Mouse (Mus musculus) midbrain, embryonic 11.5 days (tissue): ENCODE data around the gene Cckbr. TPM values are rescaled to one million over a fixed set of nuclear protein-coding genes. Genes with fewer than 3 reads are reported as not detected.

ENCODE experiments used
- ATAC-seq: fragments of 200-750 bp; cut with Nextera tagmentation; 2 replicates; pipeline ENCODE4 v1.8.0; 2017; ENCODE audit warnings: moderate TSS enrichment, moderate library complexity; ENCODE audit not compliant: low FRiP score
- DNase-seq: peaks from one replicate; pipeline ENCODE4 v3.0.0; 2015; ENCODE audit warnings: low spot score; ENCODE audit errors: missing footprints
- H3K27ac ChIP-seq: fragments of 300-500 bp; sonication (generic); 2 replicates; pipeline ENCODE4 v1.5.1; 2014; ENCODE audit warnings: low read depth, low read length
- H3K27me3 ChIP-seq: fragments of 300-500 bp; sonication (generic); 2 replicates; pipeline ENCODE4 v1.6.1; 2014; ENCODE audit warnings: mild to moderate bottlenecking, low read length, moderate library complexity, mixed read lengths; ENCODE audit not compliant: control insufficient read depth, insufficient read depth
- H3K36me3 ChIP-seq: fragments of 300-500 bp; sonication (generic); 2 replicates; pipeline ENCODE4 v1.6.1; 2014; ENCODE audit warnings: mild to moderate bottlenecking, low read length, moderate library complexity, mixed read lengths; ENCODE audit not compliant: control insufficient read depth, insufficient read depth
- H3K4me1 ChIP-seq: fragments of 300-500 bp; sonication (generic); 2 replicates; pipeline ENCODE4 v1.6.1; 2014; ENCODE audit warnings: low read length; ENCODE audit not compliant: control insufficient read depth, insufficient read depth
- H3K4me2 ChIP-seq: fragments of 300-500 bp; sonication (generic); 2 replicates; pipeline ENCODE4 v1.6.1; 2014; ENCODE audit warnings: mild to moderate bottlenecking, moderate library complexity
- H3K4me3 ChIP-seq: fragments of 300-500 bp; sonication (generic); 2 replicates; pipeline ENCODE4 v1.5.1; 2014; ENCODE audit warnings: low read depth, low read length
- H3K9ac ChIP-seq: fragments of 300-500 bp; sonication (generic); 2 replicates; pipeline ENCODE4 v1.6.1; 2014; ENCODE audit warnings: low read length
- H3K9me3 ChIP-seq: fragments of 300-500 bp; sonication (generic); 2 replicates; pipeline ENCODE4 v1.6.1; 2016; ENCODE audit warnings: low read length; ENCODE audit not compliant: control insufficient read depth
- WGBS: fragments of 180-500 bp; shearing (Covaris S2); extraction: QIAGEN DNeasy Blood & Tissue Kit; methylation state at CpG from one replicate; pipeline ENCODE4 v1.1.7; 2014; 5-methylcytosine and 5-hydroxymethylcytosine counted together
- polyA plus RNA-seq: library from polyadenylated mRNA; unstranded; fragments of >200 nt; fragmentation: Nextera tagmentation; extraction: Ambion mirVana; gene quantifications from 2 replicates; pipeline ENCODE4 v1.2.1, GENCODE M21; 2014

Gene Cckbr
- polyA plus RNA-seq, 1 experiment from 2014 or later: 0.14 TPM

- Histone ChIP-seq H3K4me1 (peaks cover 9% of the 10 kb centered on the region), H3K9ac (no peak overlapping the region), H3K9me3 (no peaks in the 10 kb centered on the region), H3K4me2 (no peak overlapping the region), H3K4me3 (no peak overlapping the region), H3K27ac (no peak overlapping the region), H3K27me3 (peaks cover 11% of the 10 kb centered on the region; the same call in 1 of the 2 replicates), H3K36me3 (no peaks in the 10 kb centered on the region)
- ATAC-seq: no peak
- DNase-seq: peak; percentile 70
- 64% methylated on average over 5 of the region's 5 CpGs for WGBS
Observed at GRCm38 (mm10) chr7:105480081-105480480, 54.5 kb downstream of the Cckbr start.

GRCm38 (mm10) chr7:105480561-105481504 lies 55.3 kb downstream of the Cckbr start:
- Histone ChIP-seq H3K4me2 (peak overlapping the region; percentile 74; the same call in 1 of the 2 replicates), H3K4me3 (0 out of 2 replicates have a peak overlapping the region, but pooled peaks have one; percentile 36), H3K27me3 (peaks cover 11% of the 10 kb centered on the region; the same call in 1 of the 2 replicates), H3K4me1 (peaks cover 9% of the 10 kb centered on the region), H3K9me3 (no peaks in the 10 kb centered on the region), H3K36me3 (no peaks in the 10 kb centered on the region), H3K9ac (no peak overlapping the region), H3K27ac (no peak overlapping the region)
- WGBS: 71% methylated on average over 23 of the region's 23 CpGs
- DNase-seq: peak; percentile 87
- no peak for ATAC-seq

GRCm38 (mm10) chr7:105481505-105482411 lies 56.2 kb downstream of the Cckbr start, which contains the start of gene Cavin3:
Gene Cavin3 (minus strand): TSS chr7:105482300.
- peak; percentile 91 for ATAC-seq

GRCm38 (mm10) chr7:105482426-105482825 lies 56.9 kb downstream of the Cckbr start:
- H3K9me3 ChIP-seq: no peaks in the 10 kb centered on the region
- WGBS: 44% methylated on average over 8 of the region's 8 CpGs
- peak overlapping the region; percentile 74 for H3K4me2 ChIP-seq
- H3K36me3 ChIP-seq: no peaks in the 10 kb centered on the region
- DNase-seq: peak; percentile 92
- H3K9ac ChIP-seq: peak overlapping the region; percentile 67
- no peak overlapping the region for H3K27ac ChIP-seq
- H3K27me3 ChIP-seq: peaks cover 11% of the 10 kb centered on the region; the same call in 1 of the 2 replicates
- H3K4me3 ChIP-seq: peak overlapping the region; percentile 36
- peak; percentile 39 for ATAC-seq
- H3K4me1 ChIP-seq: peaks cover 9% of the 10 kb centered on the region

More at GRCm38 (mm10) chr7:105481505-105482411, 56.2 kb downstream of the Cckbr start, which contains the start of gene Cavin3:
- Histone ChIP-seq H3K27ac (no peak within 1 kb of the TSS), H3K4me1 (peaks cover 9% of the 10 kb centered on the region), H3K4me3 (peak within 1 kb of the TSS; percentile 36), H3K27me3 (peaks cover 11% of the 10 kb centered on the region; the same call in 1 of the 2 replicates), H3K9me3 (no peaks in the 10 kb centered on the region), H3K36me3 (no peaks in the 10 kb centered on the region), H3K9ac (peak within 1 kb of the TSS; percentile 67), H3K4me2 (peak within 1 kb of the TSS; percentile 74)
- peak; percentile 97 for DNase-seq
- WGBS: 2% methylated on average over 61 of the region's 63 CpGs

- H3K4me2 ChIP-seq: no peak overlapping the region
- H3K9ac ChIP-seq: no peak overlapping the region
Observed at GRCm38 (mm10) chr7:105485029-105485428, 59.5 kb downstream of the Cckbr start.

GRCm38 (mm10) chr7:105487104-105487876 lies 61.8 kb downstream of the Cckbr start:
- Histone ChIP-seq H3K4me1 (peaks cover 3% of the 10 kb centered on the region; the same call in 1 of the 2 replicates), H3K9ac (no peak overlapping the region), H3K9me3 (no peaks in the 10 kb centered on the region), H3K27me3 (peaks cover 5% of the 10 kb centered on the region; the same call in 1 of the 2 replicates), H3K4me3 (no peak overlapping the region), H3K36me3 (no peaks in the 10 kb centered on the region), H3K27ac (no peak overlapping the region), H3K4me2 (no peak overlapping the region)
- ATAC-seq: no peak
- DNase-seq: peak; percentile 56
- 83% methylated on average over 6 of the region's 6 CpGs for WGBS

More at GRCm38 (mm10) chr7:105485029-105485428, 59.5 kb downstream of the Cckbr start:
- H3K9me3 ChIP-seq: no peaks in the 10 kb centered on the region
- H3K27me3 ChIP-seq: peaks cover 11% of the 10 kb centered on the region; the same call in 1 of the 2 replicates
- H3K4me1 ChIP-seq: peaks cover 9% of the 10 kb centered on the region
- no peak overlapping the region for H3K4me3 ChIP-seq
- WGBS: 81% methylated on average over 5 of the region's 5 CpGs
- DNase-seq (no peak), ATAC-seq (no peak)
- no peak overlapping the region for H3K27ac ChIP-seq
- no peaks in the 10 kb centered on the region for H3K36me3 ChIP-seq

GRCm38 (mm10) chr7:105497881-105498280 lies 72.3 kb downstream of the Cckbr start:
- ATAC-seq (no peak), DNase-seq (no peak)
- H3K4me2 ChIP-seq: no peak overlapping the region
- 87% methylated on average over 3 of the region's 3 CpGs for WGBS
- H3K4me1 ChIP-seq: no peaks in the 10 kb centered on the region
- no peaks in the 10 kb centered on the region for H3K27me3 ChIP-seq
- no peaks in the 10 kb centered on the region for H3K9me3 ChIP-seq
- H3K4me3 ChIP-seq: no peak overlapping the region
- no peak overlapping the region for H3K27ac ChIP-seq
- no peak overlapping the region for H3K9ac ChIP-seq
- H3K36me3 ChIP-seq: no peaks in the 10 kb centered on the region

- Histone ChIP-seq H3K4me2 (no peak overlapping the region), H3K4me1 (no peaks in the 10 kb centered on the region), H3K4me3 (no peak overlapping the region), H3K36me3 (no peaks in the 10 kb centered on the region), H3K9me3 (no peaks in the 10 kb centered on the region), H3K27ac (no peak overlapping the region), H3K9ac (no peak overlapping the region), H3K27me3 (no peaks in the 10 kb centered on the region)
- 58% methylated on average over 10 of the region's 10 CpGs for WGBS
- DNase-seq: no peak
- ATAC-seq: no peak
Observed at GRCm38 (mm10) chr7:105498854-105499492, 73.4 kb downstream of the Cckbr start.
